Mouse (Mus musculus) erythroblast, embryonic 14.5 days (primary cell): ENCODE data around the gene Abca7.

Source experiments
- GATA1 ChIP-seq: IDR thresholded peaks from 2 replicates; pipeline ENCODE4 v1.6.1; 2012; ENCODE audit warnings: low read length, inconsistent platforms, mixed read lengths
- TAL1 ChIP-seq: IDR thresholded peaks from 3 replicates; pipeline ENCODE4 v1.6.1; 2012; ENCODE audit warnings: low read length, inconsistent platforms, mixed read lengths

GRCm38 (mm10) chr10:79970415-79971182, 25.7 kb upstream of the Abca7 start, which contains the start of gene Grin3b:
- no peak for TF ChIP-seq GATA1
- no peak for TF ChIP-seq TAL1
